Mouse (Mus musculus): ENCODE measurements around the gene Phldb2. TPM values are rescaled to one million over a fixed set of nuclear protein-coding genes. Genes with fewer than 3 reads are reported as not detected.

The Phldb2 gene
- polyA plus RNA-seq, 1 experiment from 2014 or later = 31.4 TPM

DNA sequence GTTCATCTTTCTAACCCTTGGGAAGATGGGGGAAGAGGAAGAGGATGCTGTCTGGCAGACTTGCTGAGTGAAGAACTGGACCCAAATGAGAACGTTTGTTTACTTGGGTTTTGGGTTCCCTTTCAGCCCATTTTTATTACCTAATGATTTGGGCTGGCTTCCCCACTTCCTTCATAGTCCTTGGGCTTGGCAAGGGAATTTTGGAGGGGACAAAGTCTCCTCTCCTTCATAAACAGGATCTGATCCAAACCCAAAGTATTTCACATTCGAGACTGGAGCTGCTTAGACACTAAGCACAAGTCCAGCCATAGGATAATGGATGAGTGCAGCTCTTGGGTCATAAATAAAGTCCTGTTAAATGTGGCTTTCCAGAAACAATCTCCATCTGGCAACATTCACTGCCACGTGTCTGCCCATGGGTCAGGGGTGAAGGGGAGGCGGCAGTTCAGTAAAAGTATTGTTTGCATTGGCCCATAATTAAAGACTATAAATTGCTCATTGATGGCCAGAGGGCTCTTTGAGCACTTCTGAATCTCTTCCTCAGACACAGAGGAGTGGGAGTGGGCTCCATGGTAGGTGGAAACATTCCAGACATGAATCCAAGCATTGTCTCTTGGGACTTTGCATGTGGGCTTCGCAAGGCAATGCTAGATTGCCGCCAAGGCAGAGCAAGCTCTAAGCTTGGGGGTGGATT is 29.5 kb downstream of the Phldb2 start:
- Histone ChIP-seq H3K9me3 (no peaks in the 10 kb centered on the region), H3K9ac (no peak overlapping the region), H3K4me3 (replicated peaks) (no peak overlapping the region), H3K27ac (0 out of 2 replicates have a peak overlapping the region, but pooled peaks have one; percentile 40), H3K27me3 (replicated peaks) (no peaks in the 10 kb centered on the region), H3K4me1 (peaks cover 7% of the 10 kb centered on the region; the same call in 1 of the 2 replicates), H3K36me3 (no peaks in the 10 kb centered on the region), H3K4me2 (no peak overlapping the region)
- peak; percentile 41; the same call in 1 of the 2 replicates for ATAC-seq (ENCODE audit: insufficient read depth, low FRiP score, low read depth)
- 46% methylated on average over 6 of the region's 6 CpGs for WGBS

GRCm38 (mm10) chr16:45922546-45923229 is 30.7 kb downstream of the Phldb2 start:
- H3K27ac ChIP-seq = no peak overlapping the region
- H3K4me3 ChIP-seq (replicated peaks) = no peak overlapping the region
- no peak overlapping the region for H3K9ac ChIP-seq
- peaks cover 7% of the 10 kb centered on the region; the same call in 1 of the 2 replicates for H3K4me1 ChIP-seq
- no peaks in the 10 kb centered on the region for H3K9me3 ChIP-seq
- H3K36me3 ChIP-seq = no peaks in the 10 kb centered on the region
- WGBS = 64% methylated on average over 8 of the region's 8 CpGs
- H3K27me3 ChIP-seq (replicated peaks) = no peaks in the 10 kb centered on the region
- H3K4me2 ChIP-seq = no peak overlapping the region
- 0 out of 2 replicates have a peak, but pooled peaks have one; percentile 42 for ATAC-seq (ENCODE audit: insufficient read depth, low FRiP score, low read depth)

GRCm38 (mm10) chr16:45919572-45919971 is 33.8 kb downstream of the Phldb2 start:
- 69% methylated on average over 8 of the region's 8 CpGs for WGBS

DNA sequence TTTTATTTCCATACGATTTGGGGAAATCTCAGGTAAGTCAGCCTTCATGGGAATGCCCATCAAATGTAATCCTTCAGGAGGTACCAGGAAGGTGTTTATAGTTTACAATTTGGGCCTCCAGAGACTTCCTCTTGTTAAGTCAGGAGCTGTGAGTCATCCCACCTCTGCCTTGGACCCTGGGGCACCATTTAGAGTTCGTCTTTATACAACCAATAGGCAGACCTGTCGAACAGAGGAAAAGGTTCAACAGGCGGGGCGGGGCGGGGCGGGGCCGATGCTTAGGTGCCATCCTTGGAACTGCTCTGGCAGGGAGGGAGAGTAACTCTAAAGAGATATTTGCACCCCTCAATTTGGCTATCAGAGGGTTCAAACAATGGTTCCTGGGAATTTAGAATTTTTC is 49.8 kb downstream of the Phldb2 start:
- 81% methylated on average over 8 of the region's 8 CpGs for WGBS
- ATAC-seq (ENCODE audit: insufficient read depth, low FRiP score, low read depth) = no peak
- Histone ChIP-seq H3K9me3 (no peaks in the 10 kb centered on the region), H3K4me2 (no peak overlapping the region), H3K9ac (no peak overlapping the region), H3K27me3 (replicated peaks) (no peaks in the 10 kb centered on the region), H3K27ac (no peak overlapping the region), H3K4me1 (no peaks in the 10 kb centered on the region), H3K4me3 (replicated peaks) (no peak overlapping the region), H3K36me3 (no peaks in the 10 kb centered on the region)

More at GRCm38 (mm10) chr16:45919572-45919971, 33.8 kb downstream of the Phldb2 start:
- Histone ChIP-seq H3K27me3 (replicated peaks) (no peaks in the 10 kb centered on the region), H3K9ac (no peak overlapping the region), H3K4me3 (replicated peaks) (no peak overlapping the region), H3K4me2 (no peak overlapping the region), H3K4me1 (peaks cover 6% of the 10 kb centered on the region; the same call in 1 of the 2 replicates), H3K9me3 (no peaks in the 10 kb centered on the region), H3K27ac (no peak overlapping the region), H3K36me3 (no peaks in the 10 kb centered on the region)
- no peak for ATAC-seq (ENCODE audit: insufficient read depth, low FRiP score, low read depth)

DNA sequence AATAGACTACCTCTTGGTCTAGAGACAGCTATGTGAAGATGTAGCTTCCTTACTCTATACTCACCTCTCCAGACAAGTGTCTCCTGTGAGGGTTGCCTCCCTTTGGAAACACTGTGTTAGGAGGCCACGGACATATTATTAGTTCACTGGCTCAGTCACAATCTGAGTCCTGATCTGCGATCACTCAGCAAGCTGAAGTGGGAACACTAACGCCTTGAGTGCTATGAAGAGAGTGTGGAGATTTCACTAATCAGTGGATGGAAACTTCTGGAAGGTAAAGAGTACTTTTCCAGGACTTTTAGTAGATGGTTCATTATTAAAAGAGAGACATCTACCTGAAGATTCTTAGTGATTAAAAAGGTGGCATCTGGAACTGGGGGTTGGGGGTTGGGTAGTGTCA is 54.9 kb downstream of the Phldb2 start:
- Histone ChIP-seq H3K4me3 (replicated peaks) (no peak overlapping the region), H3K4me1 (no peaks in the 10 kb centered on the region), H3K4me2 (no peak overlapping the region), H3K36me3 (no peaks in the 10 kb centered on the region), H3K9me3 (no peaks in the 10 kb centered on the region), H3K9ac (no peak overlapping the region), H3K27me3 (replicated peaks) (no peaks in the 10 kb centered on the region), H3K27ac (no peak overlapping the region)
- 90% methylated on average over 3 of the region's 3 CpGs for WGBS
- no peak for ATAC-seq (ENCODE audit: insufficient read depth, low FRiP score, low read depth)

DNA sequence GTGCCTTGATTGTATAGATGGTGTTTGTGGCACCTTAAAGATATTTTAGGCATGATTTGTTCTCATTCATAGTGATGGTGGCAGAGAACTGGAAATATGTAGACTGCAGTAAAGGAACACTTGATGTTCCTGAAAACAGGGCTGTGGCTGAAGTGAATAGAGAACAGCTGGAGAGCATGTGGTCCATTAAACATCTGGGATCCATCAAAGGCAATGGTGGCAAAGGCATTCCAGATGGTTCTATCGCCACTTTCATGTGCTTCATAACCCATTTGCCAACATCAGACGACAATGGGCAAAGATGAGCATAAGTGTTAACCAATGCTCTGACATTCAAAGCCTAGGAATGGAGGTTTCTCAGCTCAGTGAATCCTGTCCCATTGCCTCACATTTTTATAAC is 56.8 kb downstream of the Phldb2 start:
- Histone ChIP-seq H3K27me3 (replicated peaks) (no peaks in the 10 kb centered on the region), H3K36me3 (no peaks in the 10 kb centered on the region), H3K27ac (no peak overlapping the region), H3K9ac (no peak overlapping the region), H3K9me3 (no peaks in the 10 kb centered on the region), H3K4me1 (no peaks in the 10 kb centered on the region), H3K4me3 (replicated peaks) (no peak overlapping the region), H3K4me2 (no peak overlapping the region)
- ATAC-seq (ENCODE audit: insufficient read depth, low FRiP score, low read depth) = no peak
- 59% methylated on average over 2 of the region's 2 CpGs for whole genome bisulfite sequencing

- H3K9me3 ChIP-seq = no peaks in the 10 kb centered on the region
- ATAC-seq (ENCODE audit: insufficient read depth, low FRiP score, low read depth) = no peak
- H3K36me3 ChIP-seq = no peaks in the 10 kb centered on the region
- H3K9ac ChIP-seq = no peak overlapping the region
- no peak overlapping the region for H3K4me3 ChIP-seq (replicated peaks)
- no peaks in the 10 kb centered on the region for H3K4me1 ChIP-seq
- no peak overlapping the region for H3K4me2 ChIP-seq
- H3K27me3 ChIP-seq (replicated peaks) = no peaks in the 10 kb centered on the region
- 75% methylated on average over 5 of the region's 5 CpGs for WGBS
- H3K27ac ChIP-seq = no peak overlapping the region
Measured at GRCm38 (mm10) chr16:45894998-45895397, 58.4 kb downstream of the Phldb2 start.

- 78% methylated on average over 2 of the region's 2 CpGs for WGBS
- no peaks in the 10 kb centered on the region for H3K27me3 ChIP-seq (replicated peaks)
- no peaks in the 10 kb centered on the region for H3K36me3 ChIP-seq
- H3K4me3 ChIP-seq (replicated peaks) = no peak overlapping the region
- no peak overlapping the region for H3K4me2 ChIP-seq
- ATAC-seq (ENCODE audit: insufficient read depth, low FRiP score, low read depth) = no peak
- no peaks in the 10 kb centered on the region for H3K4me1 ChIP-seq
- H3K9ac ChIP-seq = no peak overlapping the region
- no peaks in the 10 kb centered on the region for H3K9me3 ChIP-seq
- no peak overlapping the region for H3K27ac ChIP-seq
Measured at GRCm38 (mm10) chr16:45893796-45894195, 59.6 kb downstream of the Phldb2 start.

- ATAC-seq (ENCODE audit: insufficient read depth, low FRiP score, low read depth) = no peak
- H3K27me3 ChIP-seq (replicated peaks) = no peaks in the 10 kb centered on the region
- WGBS = 21% methylated on average over 1 of the region's 1 CpGs
Measured at GRCm38 (mm10) chr16:45892928-45893327, 60.5 kb downstream of the Phldb2 start.

DNA sequence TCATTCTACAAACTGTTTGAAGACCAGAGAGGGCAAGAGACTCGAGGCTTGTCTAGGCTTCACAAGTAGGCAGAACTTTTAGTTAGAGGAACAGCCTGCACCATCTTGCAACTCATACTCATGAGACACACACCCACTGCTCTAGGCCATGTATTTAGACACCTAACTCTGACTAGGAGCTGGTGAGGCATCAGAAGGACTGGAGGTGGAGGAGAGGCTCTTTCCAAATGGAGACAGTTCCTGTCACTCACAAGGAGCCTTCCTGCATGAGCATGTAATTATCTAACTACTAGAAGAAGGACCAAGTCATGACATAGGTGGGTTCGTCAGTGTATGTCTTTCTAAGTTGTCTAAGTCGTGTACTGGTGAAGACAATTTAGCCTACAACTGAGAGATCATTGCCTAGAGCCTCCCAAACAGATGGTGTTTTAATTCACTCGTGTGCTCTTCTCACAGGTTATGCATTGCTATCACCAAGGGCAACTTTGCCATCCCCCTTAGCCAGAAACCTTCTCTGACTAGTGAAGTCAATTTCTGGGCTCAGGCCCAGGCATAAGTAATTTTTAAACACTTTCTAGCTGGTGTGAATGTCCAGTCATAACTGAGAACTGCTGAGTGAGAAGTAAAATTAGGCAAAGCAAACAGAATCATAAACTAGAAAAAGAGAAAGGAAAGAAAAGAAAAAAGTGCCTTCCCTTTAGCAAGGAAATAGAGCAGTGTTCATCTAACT is 62.8 kb downstream of the Phldb2 start:
- Histone ChIP-seq H3K9me3 (no peaks in the 10 kb centered on the region), H3K4me3 (replicated peaks) (no peak overlapping the region), H3K36me3 (no peaks in the 10 kb centered on the region), H3K27me3 (replicated peaks) (no peaks in the 10 kb centered on the region), H3K27ac (no peak overlapping the region), H3K4me1 (no peaks in the 10 kb centered on the region), H3K9ac (no peak overlapping the region), H3K4me2 (no peak overlapping the region)
- ATAC-seq (ENCODE audit: insufficient read depth, low FRiP score, low read depth) = no peak
- 72% methylated on average over 4 of the region's 4 CpGs for whole genome bisulfite sequencing

More at GRCm38 (mm10) chr16:45892928-45893327, 60.5 kb downstream of the Phldb2 start:
- Histone ChIP-seq H3K4me2 (no peak overlapping the region), H3K9ac (no peak overlapping the region), H3K9me3 (no peaks in the 10 kb centered on the region), H3K27ac (peak overlapping the region; percentile 18; the same call in 1 of the 2 replicates), H3K36me3 (no peaks in the 10 kb centered on the region), H3K4me3 (replicated peaks) (no peak overlapping the region), H3K4me1 (no peaks in the 10 kb centered on the region)

- Histone ChIP-seq H3K4me2 (no peak overlapping the region), H3K9ac (no peak overlapping the region), H3K27ac (no peak overlapping the region), H3K4me1 (no peaks in the 10 kb centered on the region), H3K9me3 (no peaks in the 10 kb centered on the region), H3K36me3 (no peaks in the 10 kb centered on the region), H3K27me3 (replicated peaks) (no peaks in the 10 kb centered on the region), H3K4me3 (replicated peaks) (no peak overlapping the region)
- WGBS = 37% methylated on average over 4 of the region's 4 CpGs
- ATAC-seq (ENCODE audit: insufficient read depth, low FRiP score, low read depth) = no peak
Measured at GRCm38 (mm10) chr16:45889636-45890035, 63.8 kb downstream of the Phldb2 start.

DNA sequence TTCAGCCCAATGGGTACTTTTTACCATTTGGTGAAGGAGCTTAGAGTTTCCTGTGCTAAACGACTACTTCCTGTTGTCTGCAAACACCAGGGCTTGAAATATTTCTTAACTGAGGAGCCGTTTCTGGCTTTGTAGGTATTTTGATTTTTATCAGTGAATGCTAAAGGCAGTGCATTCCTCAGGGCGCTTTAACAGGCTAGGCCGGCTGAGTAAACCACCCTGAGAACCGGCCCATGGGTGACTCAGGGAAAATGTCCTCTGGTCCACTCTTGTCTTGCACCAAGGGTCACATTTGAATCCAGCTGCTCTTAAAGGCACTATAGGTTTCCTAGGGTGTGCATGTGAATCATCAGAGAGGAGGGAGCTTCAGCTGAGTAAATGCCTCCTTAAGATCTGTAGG is 66.8 kb downstream of the Phldb2 start:
- no peak overlapping the region for H3K9ac ChIP-seq
- H3K36me3 ChIP-seq = no peaks in the 10 kb centered on the region
- no peak overlapping the region for H3K27ac ChIP-seq
- H3K4me3 ChIP-seq (replicated peaks) = no peak overlapping the region
- H3K4me1 ChIP-seq = no peaks in the 10 kb centered on the region
- no peaks in the 10 kb centered on the region for H3K27me3 ChIP-seq (replicated peaks)
- H3K4me2 ChIP-seq = no peak overlapping the region
- peak; percentile 65; the same call in 1 of the 2 replicates for ATAC-seq (ENCODE audit: insufficient read depth, low FRiP score, low read depth)
- H3K9me3 ChIP-seq = no peaks in the 10 kb centered on the region
- WGBS = 45% methylated on average over 5 of the region's 5 CpGs
